Mouse (Mus musculus) ovary, adult 18-20 months (tissue): ENCODE data around the gene Ly9.

Source experiments
- DNase-seq: peaks from one replicate; pipeline ENCODE4 v3.0.0; 2022; ENCODE audit warnings: low spot score, mixed read lengths

The Ly9 gene

GRCm38 (mm10) chr1:171584584-171584983, 22.6 kb downstream of the Ly9 start:
- DNase-seq = no peak

GRCm38 (mm10) chr1:171577168-171577567, 30.0 kb downstream of the Ly9 start:
- DNase-seq = no peak

DNA sequence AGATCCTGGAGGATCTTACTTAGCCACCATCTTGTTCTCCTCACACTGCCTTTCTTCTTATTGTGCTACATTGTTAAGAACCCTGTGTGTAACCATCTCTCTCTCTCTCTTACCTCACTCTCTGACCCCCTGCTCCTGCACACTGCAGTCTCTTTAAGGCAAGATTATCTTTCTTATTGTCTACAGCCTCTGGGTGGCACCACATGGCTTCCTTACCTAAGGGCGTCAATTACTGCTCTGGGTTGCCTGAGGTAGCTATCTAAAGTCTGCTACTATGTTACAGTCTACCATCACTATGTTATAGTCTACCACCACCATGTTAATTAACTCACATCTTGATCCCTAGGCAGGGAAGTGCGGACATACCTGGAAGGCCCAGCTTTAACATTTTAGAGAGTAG, 38.8 kb downstream of the Ly9 start:
- DNase-seq = no peak

GRCm38 (mm10) chr1:171566777-171567176, 40.4 kb downstream of the Ly9 start:
- DNase-seq = peak; percentile 10

DNA sequence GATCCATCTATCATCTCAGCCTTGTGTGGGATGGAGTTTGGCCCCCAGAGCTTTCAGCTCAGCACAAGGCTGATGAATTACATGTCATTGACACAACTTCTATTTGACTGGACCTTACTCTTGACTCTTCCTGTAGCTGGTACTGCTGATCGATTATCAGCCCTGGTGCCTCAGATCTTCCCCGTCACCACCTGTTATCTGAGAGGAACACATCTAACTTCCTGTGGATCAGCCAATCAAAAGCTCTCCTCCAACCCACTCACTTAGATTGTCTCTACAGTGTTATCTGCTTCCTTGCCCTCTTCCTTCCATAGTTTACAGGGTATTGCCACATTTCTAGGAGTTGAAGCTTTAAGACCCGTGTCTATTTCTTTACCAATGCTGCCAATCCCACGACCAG, 41.3 kb downstream of the Ly9 start:
- DNase-seq = no peak

DNA sequence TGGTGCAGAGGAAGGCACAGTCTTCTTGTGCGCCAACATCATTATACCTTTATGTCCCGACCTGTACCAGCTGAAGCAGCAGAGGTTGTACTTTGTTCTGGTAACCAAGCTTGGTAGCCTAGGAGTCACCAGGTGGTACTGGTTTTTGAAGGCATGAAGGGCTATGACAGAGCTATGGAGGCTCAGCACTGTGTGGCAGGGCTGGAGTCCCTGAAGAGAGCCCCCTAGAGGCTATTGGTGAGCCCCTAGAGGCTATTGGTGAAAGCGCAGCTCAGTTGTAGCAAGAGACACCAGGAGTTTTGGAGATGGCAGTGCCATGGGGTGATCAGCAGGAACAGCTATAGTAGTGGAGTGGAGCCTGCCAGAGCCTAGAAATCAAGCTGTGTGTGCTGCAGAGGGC, 43.0 kb downstream of the Ly9 start:
- DNase-seq = no peak

DNA sequence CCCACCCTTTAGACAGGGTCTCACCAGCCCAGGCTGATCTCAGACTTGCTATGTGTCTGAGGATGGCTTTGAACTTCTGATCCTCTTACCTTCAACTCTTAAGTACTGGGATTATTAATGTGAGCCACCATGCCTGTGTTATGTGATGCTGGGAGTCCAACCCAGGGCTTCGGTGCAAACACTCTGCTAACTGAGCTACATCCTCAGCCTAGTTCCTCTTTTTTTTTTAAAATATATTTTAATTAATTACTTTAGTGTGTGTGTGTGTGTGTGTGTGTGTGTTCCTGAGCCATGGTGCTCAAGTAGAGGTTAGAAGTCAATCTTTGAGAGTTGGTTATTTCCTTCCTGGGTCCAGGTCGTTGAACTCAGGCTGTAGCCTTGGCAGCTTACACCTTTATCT, 44.2 kb downstream of the Ly9 start:
- DNase-seq = no peak

DNA sequence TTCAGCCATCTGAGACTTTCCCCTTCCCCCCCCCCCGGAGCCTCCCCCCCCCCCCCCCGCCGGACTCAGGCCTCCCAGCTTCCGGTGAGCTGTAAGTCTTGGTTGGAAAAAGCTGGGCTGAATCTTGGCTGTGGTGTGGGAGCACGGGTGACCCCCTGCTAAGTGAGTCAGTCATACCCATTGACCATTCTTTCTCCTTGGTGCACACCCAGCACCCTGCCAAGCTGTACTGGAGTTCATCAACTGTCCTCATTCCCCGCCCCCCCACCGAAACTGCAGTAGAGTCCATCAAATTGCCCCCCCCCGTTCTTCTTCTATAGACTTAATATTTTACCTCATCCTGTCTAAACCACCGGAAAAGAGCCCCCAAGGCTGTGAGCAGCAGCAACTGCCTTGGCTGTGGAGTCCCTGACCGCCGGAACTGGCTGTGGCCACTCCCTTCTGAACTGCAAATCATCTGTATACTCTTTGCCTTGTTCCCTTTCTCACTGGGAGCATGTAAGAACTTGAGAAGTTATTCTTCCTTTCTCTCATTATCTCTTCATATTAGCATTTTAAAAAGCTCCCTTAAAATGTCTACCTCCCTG, 45.5 kb downstream of the Ly9 start:
- no peak for DNase-seq

- no peak for DNase-seq
These were observed 46.0 kb downstream of the Ly9 start for GRCm38 (mm10) chr1:171561200-171561599.

GRCm38 (mm10) chr1:171560262-171560661, 46.9 kb downstream of the Ly9 start:
- DNase-seq = no peak

DNA sequence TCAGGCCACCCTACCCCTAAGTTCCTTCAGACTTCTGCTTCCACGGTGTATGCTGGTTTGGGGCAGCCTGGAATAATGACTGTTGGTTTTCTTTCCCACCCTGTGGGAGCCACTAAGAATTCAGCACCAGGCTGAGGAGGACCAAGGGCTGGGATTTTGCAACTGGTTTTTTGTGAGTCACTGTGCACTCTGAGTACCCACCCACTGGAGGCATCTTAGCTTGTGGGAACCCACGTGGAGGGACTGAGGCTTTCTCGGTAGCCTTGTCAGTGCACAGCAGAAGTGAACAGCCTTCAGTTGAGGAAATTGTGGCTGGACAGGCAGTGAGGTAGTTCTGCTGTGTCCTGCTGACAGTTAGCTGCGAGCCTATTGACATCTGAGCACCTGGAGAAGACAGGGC, 48.3 kb downstream of the Ly9 start, which contains the start of gene Cd244a:
Gene Cd244a, plus strand, starts transcription at position 296 of the 400 bp plus-strand sequence.
- no peak for DNase-seq

DNA sequence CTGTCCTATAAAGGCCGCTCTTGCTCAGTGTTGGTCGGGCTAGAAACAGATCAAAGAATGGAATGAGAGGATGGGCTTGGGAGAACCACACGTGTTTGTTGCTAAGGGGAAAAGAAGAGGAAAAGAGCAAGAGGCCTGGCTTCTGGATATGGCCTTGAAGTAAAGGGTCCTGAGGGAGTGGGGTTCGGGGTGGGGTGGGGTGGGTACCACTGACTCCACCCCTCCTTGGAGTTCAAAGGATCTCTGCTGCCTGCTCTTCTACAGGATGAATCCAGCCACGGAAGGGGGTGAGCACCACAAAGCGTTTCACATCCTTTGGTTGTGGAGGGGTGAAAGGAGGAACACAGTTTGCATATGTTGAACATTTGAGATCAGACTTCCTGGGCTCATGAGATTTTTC, 48.8 kb downstream of the Ly9 start:
- DNase-seq = no peak

- DNase-seq = no peak
These were observed 50.8 kb downstream of the Ly9 start for GRCm38 (mm10) chr1:171556366-171556765.

DNA sequence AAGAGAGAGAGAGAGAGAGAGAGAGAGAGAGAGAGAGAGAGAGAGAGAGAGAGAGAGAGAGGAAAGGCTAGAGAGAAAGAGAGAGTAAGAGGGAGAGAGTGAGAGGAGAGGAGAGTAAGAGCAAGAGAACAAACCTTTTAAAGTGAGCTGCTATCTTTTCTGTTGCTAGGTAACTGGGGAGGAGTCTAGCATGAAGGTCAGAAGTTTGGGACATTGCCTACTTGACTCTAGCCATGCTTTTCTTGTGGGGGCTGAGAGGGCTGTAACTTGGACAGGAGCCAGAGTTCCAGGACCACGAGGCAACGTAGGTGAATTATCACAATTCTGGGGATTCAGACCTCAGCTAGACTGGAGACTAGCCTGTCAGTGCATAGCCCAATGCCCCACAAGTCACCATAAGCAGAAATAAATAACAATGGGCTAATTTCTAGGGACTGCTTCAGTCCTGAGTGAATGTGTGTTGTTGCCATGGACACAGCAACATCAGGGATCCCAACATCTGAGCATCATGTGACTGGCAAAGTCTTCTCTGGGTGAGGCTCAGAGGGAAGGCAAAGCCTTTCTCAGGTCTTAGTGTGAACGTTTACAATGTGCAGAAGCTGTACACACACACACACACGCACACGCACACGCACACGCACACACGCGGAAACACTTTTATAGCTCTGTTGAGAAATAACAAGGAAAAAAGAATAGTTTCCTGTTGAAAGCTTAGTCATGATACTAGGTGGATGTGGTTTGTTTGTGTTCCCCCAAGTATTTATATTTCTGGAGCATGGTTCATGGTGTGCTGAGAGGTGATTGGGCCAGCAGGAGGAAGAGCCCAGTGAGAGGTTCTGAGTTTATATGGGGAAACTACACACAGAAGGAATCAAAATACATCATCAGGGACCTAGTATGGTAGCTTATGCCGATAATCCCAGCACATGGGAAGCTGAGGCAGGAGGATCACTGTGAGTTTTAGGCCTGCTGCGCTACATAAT, 53.6 kb downstream of the Ly9 start:
- no peak for DNase-seq

GRCm38 (mm10) chr1:171552230-171552629, 55.0 kb downstream of the Ly9 start:
- no peak for DNase-seq

DNA sequence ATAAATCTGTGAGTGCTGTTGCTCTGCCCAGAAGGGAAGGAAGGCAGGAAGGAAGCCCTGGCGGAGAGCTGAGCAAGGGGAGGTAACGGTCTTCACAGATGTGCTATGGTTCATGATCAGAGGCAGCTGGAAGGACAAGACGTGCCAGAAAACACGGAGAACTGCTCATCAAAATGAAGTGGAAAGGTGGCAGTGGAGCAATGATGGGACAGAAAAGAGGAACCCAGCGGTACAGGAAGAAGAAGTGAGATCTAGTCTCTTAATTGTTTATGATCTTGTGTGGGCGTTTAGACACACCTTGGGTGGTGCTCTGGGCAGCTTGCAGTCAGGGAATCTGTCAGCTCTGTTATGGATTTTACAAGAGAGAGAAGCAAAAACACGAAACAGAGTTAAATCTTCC, 55.9 kb downstream of the Ly9 start:
- no peak for DNase-seq

DNA sequence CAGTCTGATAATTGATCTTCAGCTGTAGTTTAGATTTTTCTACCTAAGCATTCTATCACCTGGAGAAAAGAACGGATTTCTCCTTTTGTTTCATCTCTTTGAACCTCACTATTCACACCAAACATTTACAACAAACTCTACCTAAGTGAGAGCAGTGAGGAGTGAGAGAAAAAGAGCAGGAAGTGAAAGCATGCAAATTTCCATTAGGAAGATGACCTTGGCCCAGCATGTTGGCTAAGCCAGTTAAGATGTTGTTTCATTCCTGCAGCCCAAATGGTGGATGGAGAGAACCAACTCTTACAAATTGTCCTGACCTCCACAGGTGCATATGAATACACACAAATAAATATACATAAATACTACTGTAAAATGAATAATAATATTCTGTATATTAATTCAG, 66.5 kb downstream of the Ly9 start:
- DNase-seq = no peak
